ENCODE assay signal across 9 mouse cellular contexts in the genomic region with DNA sequence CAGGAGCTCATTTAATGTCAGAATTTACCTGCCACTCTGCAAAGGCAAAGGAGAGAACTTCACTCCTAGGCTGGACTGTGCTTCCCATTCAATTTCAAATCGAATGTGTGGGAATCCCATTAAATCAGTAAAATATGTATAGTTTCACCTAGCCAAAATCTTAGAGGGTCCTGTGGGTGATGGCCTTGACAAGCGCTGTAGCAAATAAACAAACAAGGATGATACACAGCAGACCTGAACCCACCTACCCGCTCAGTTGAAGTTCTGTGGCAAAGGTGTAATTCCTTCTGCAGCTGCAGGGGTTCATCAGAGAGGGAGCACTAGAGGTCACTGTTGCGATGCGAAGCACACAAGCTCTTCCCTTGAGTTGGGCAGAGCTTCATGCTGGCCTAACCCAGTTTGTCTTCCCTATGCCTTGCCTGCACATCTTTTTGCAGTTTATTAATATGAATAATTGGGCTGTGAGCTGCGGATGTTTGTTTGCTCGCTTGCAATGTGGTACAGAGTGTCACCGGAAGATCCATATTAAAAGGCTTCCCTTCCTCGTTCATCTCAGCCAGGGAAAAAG. TPM values are rescaled to one million over a fixed set of nuclear protein-coding genes. Genes with fewer than 3 reads are reported as not detected.
DNase-seq lines count a peak whose midpoint lies in the region; ATAC-seq and TF ChIP-seq lines count a peak whose summit lies in the region.
"Had no signal": no experiment of that assay in that cellular context is flagged by ENCODE, and none has a peak within 500 bp of the region (broad histone marks: within the 10 kb centered on the region; RNA-seq: fewer than 3 reads in every experiment).

No protein-coding gene starts in this region.

- H3K27me3 ChIP-seq in E14TG2a.4 (ENCODE audit: insufficient read depth, low read length), result peaks cover 10% of the 10 kb centered on the region; the same call in 1 of the 2 replicates
- no peaks in the 10 kb centered on the region for H3K27me3 ChIP-seq in hindbrain, embryonic 15.5 days
- H3K27me3 ChIP-seq in neural tube, embryonic 15.5 days (replicated peaks), result no peaks in the 10 kb centered on the region

- H3K36me3 ChIP-seq in E14TG2a.4 (ENCODE audit: insufficient read depth, low read length), result no peaks in the 10 kb centered on the region
- H3K36me3 ChIP-seq in hindbrain, embryonic 15.5 days, result no peaks in the 10 kb centered on the region
- H3K36me3 ChIP-seq in neural tube, embryonic 15.5 days, result no peaks in the 10 kb centered on the region
- H3K36me3 ChIP-seq: embryonic facial prominence, embryonic 12.5 days had no signal

- H3K4me3 ChIP-seq in E14TG2a.4 (replicated peaks; ENCODE audit: low read length), result no peak overlapping the region
- peak overlapping the region; percentile 69 for H3K4me3 ChIP-seq in hindbrain, embryonic 15.5 days
- H3K4me3 ChIP-seq in neural tube, embryonic 15.5 days (replicated peaks), result peak overlapping the region; percentile 55
- H3K4me3 ChIP-seq: embryonic facial prominence, embryonic 12.5 days had no signal

- H3K4me2 ChIP-seq in hindbrain, embryonic 15.5 days, result peak overlapping the region; percentile 77
- peak overlapping the region; percentile 69 for H3K4me2 ChIP-seq in neural tube, embryonic 15.5 days

- ATAC-seq in hindbrain, embryonic 15.5 days (ENCODE audit: low FRiP score, low read depth), result peak; percentile 65; the same call in 1 of the 2 replicates
- peak; percentile 67; the same call in 1 of the 2 replicates for ATAC-seq in neural tube, embryonic 15.5 days (ENCODE audit: low FRiP score)
- no peak for ATAC-seq in erythroblast, adult 5-6 weeks (replicated peaks; ENCODE audit: low FRiP score, poor library complexity, severe bottlenecking)
- no peak for ATAC-seq in CD4-positive, CD25-positive, alpha-beta regulatory T cell, adult 4 months

- peak overlapping the region; percentile 59; the same call in 1 of the 2 replicates for H3K27ac ChIP-seq in hindbrain, embryonic 15.5 days (replicated peaks)
- no peak overlapping the region; the same call in none of the 2 replicates for H3K27ac ChIP-seq in neural tube, embryonic 15.5 days (replicated peaks)
- H3K27ac ChIP-seq: embryonic facial prominence, embryonic 12.5 days had no signal

- H3K9ac ChIP-seq in hindbrain, embryonic 15.5 days, result peak overlapping the region; percentile 80
- H3K9ac ChIP-seq in neural tube, embryonic 15.5 days (replicated peaks), result peak overlapping the region; percentile 1; the same call in 1 of the 2 replicates
- H3K9ac ChIP-seq: embryonic facial prominence, embryonic 12.5 days had no signal

- no peaks in the 10 kb centered on the region for H3K9me3 ChIP-seq in E14TG2a.4 (ENCODE audit: low read length)
- H3K9me3 ChIP-seq in hindbrain, embryonic 15.5 days, result no peaks in the 10 kb centered on the region
- H3K9me3 ChIP-seq in neural tube, embryonic 15.5 days (replicated peaks), result no peaks in the 10 kb centered on the region
- H3K9me3 ChIP-seq: embryonic facial prominence, embryonic 12.5 days had no signal

- WGBS in hindbrain, embryonic 15.5 days, result 16% methylated on average over 9 of the region's 9 CpGs
- 13% methylated on average over 9 of the region's 9 CpGs for WGBS in neural tube, embryonic 15.5 days

- peak; percentile 16 for DNase-seq in WW6 (ENCODE audit: low read depth, low spot score)
- peak; percentile 79 for DNase-seq in embryo, embryonic 10.5 days (ENCODE audit: low spot score)
- DNase-seq in layer of hippocampus, postnatal 36 days, result peak; percentile 40 to 45

- peak; percentile 44 for TF ChIP-seq CTCF in E14TG2a.4 (conservative IDR thresholded peaks at IDR 0.05; ENCODE audit: low read length)

- H3K4me1 ChIP-seq in E14TG2a.4 (replicated peaks; ENCODE audit: low read depth, low read length), result peaks cover 4% of the 10 kb centered on the region; the same call in 1 of the 2 replicates
- peaks cover 16% of the 10 kb centered on the region; the same call in 1 of the 2 replicates for H3K4me1 ChIP-seq in hindbrain, embryonic 15.5 days (replicated peaks)
- H3K4me1 ChIP-seq in neural tube, embryonic 15.5 days, result peaks cover 12% of the 10 kb centered on the region

RNA-seq across cellular contexts. Expression of gene Cntnap4, which starts 1.6 kb away (rescaled TPM):
- polyA plus RNA-seq in hindbrain, embryonic 15.5 days (2015; fragmentation: Nextera tagmentation; extraction: Ambion mirVana), result 19.6 and 21.8 TPM in 2 replicates
- 10 to 100 TPM; 17.1 to 18.7 TPM for total RNA-seq in layer of hippocampus, postnatal 36 days (2021)
- polyA plus RNA-seq in neural tube, embryonic 15.5 days (2015; fragmentation: Nextera tagmentation; extraction: Ambion mirVana), result 15.5 and 18.5 TPM in 2 replicates
- total RNA-seq in erythroblast, adult 5-6 weeks (2015; ENCODE audit: low replicate concordance), result not detected in 2 replicates
- total RNA-seq in erythroblast, adult 5-6 weeks (2017; ENCODE audit: low replicate concordance), result not detected in 2 replicates
- not detected for polyA plus RNA-seq in CD4-positive, CD25-positive, alpha-beta regulatory T cell, adult 4 months (2017; shearing (Covaris generic))

Comparison
In these comparisons a context has a peak if more than half of its experiments do, and no peak if none do; other contexts are left out.
1. DNase-seq: peak in every context shown above with its lines; median percentile 79 in embryo, embryonic 10.5 days; 42 in layer of hippocampus, postnatal 36 days; 16 in WW6.
2. ATAC-seq: peak in hindbrain, embryonic 15.5 days (single experiment) and neural tube, embryonic 15.5 days (single experiment); none in erythroblast, adult 5-6 weeks (single experiment) and CD4-positive, CD25-positive, alpha-beta regulatory T cell, adult 4 months (single experiment).
3. RNA of gene Cntnap4, which starts 1.6 kb away (polyA plus RNA-seq): 19.6 to 21.8 TPM in hindbrain, embryonic 15.5 days and 15.5 to 18.5 TPM in neural tube, embryonic 15.5 days; not detected in CD4-positive, CD25-positive, alpha-beta regulatory T cell, adult 4 months; every median in the first group is over 10 times any median in the second.